Mouse (Mus musculus) heart, postnatal 10 days (tissue): ENCODE results near the gene Kctd12. TPM values are rescaled to one million over a fixed set of nuclear protein-coding genes. Genes with fewer than 3 reads are reported as not detected.

ENCODE experiments used
- DNase-seq, 2 experiments: peaks; one replicate each; pipeline ENCODE4 v3.0.0; 2021
- intact Hi-C: fragments of 180-260 bp; cut with DNase I; formaldehyde crosslinking; loops from one replicate; pipeline ENCODE4 v1.15.1; 2025
- microRNA-seq, 2 experiments: library from miRNA; unstranded; fragments of <30 nt; microRNA quantifications; one replicate each; pipeline ENCODE4 v1.2.0; 2022
- total RNA-seq, 2 experiments: library from RNA; stranded (reverse); gene quantifications; 2 replicates each; pipeline ENCODE4 v1.2.3; 2021

The Kctd12 gene
- total RNA-seq, 2 experiments from 2014 or later = 41.3 to 42.5 TPM

GRCm38 (mm10) chr14:102968824-102969223 is 13.6 kb downstream of the Kctd12 start:
- DNase-seq = no peak
- intact Hi-C loops = no loop called here

GRCm38 (mm10) chr14:102966241-102966640 is 16.2 kb downstream of the Kctd12 start:
- intact Hi-C loops = no loop called here
- no peak for DNase-seq

- intact Hi-C loops = no loop called here
These were observed 16.6 kb downstream of the Kctd12 start for GRCm38 (mm10) chr14:102965841-102966240.

GRCm38 (mm10) chr14:102962019-102962418 is 20.4 kb downstream of the Kctd12 start:
- intact Hi-C loops = no loop called here
- no peak for DNase-seq

More at GRCm38 (mm10) chr14:102965841-102966240, 16.6 kb downstream of the Kctd12 start:
- DNase-seq = no peak

- intact Hi-C loops = no loop called here
- DNase-seq = no peak
These were observed 28.9 kb downstream of the Kctd12 start for GRCm38 (mm10) chr14:102953511-102953910.

GRCm38 (mm10) chr14:102951974-102952373 is 30.5 kb downstream of the Kctd12 start:
- intact Hi-C loops = no loop called here
- DNase-seq = no peak

- intact Hi-C loops = no loop called here
These were observed 34.6 kb downstream of the Kctd12 start for GRCm38 (mm10) chr14:102947796-102948195.

GRCm38 (mm10) chr14:102942222-102942843 is 40.1 kb downstream of the Kctd12 start:
- DNase-seq = no peak
- intact Hi-C loops = no loop called here

More at GRCm38 (mm10) chr14:102947796-102948195, 34.6 kb downstream of the Kctd12 start:
- no peak for DNase-seq

DNA sequence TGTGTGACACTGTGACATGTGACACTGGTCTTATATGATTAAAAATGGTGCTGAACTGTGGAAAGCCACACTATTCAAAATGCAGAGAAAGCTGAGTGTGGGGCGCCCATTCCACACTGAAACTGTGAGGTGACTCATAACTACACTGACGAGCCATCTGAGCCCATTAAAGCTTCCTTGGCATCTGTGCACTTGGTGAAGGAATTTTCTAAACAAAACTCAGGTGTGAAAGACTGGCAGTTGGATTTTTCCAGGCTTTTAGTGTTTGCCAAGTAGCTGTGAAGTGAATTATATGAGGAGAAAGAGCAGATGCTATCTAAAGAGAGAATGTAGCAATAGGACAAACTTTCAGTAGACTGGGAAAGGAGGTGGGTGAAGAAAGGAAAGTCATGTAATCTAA is 47.6 kb downstream of the Kctd12 start:
- intact Hi-C loops = no loop called here
- no peak for DNase-seq

GRCm38 (mm10) chr14:102930933-102931332 is 51.5 kb downstream of the Kctd12 start:
- no peak for DNase-seq
- intact Hi-C loops = no loop called here

- intact Hi-C loops = loop anchor here (10.0 kb wide), 1 partner anchor 45 kb away; no protein-coding TSS in a partner anchor
- DNase-seq = no peak
These were observed 52.9 kb downstream of the Kctd12 start for GRCm38 (mm10) chr14:102929545-102929944.

DNA sequence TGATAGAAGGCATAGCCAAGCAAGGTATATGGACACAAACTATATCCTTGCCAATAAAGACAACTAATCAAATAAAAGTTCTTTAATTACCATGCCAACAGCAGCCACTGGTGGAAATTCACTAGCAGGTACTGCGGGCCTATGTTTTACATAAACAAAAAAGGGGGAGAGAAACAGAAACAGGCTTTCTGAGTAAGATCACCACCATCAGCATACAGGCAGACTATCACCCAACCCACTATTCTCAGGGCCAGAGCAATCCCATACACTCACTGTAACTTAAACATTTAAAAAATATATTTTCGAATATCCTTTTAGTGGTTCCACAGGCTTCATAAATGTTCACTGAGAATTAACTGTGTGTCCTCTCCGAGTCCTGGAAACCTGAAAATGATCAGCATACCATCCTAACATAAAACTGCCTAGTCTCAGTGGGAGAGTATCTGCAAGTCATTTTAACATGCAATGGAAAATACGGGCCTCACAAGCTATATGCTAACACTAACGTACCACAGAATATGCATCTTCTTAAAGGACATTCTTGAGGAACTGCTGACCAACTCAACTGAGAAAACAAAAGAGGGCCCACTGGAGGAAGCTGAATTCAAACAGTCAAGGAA is 54.5 kb downstream of the Kctd12 start:
- intact Hi-C loops = loop anchor here (10.0 kb wide), 1 partner anchor 47 kb away; no protein-coding TSS in a partner anchor
- no peak for DNase-seq

Small RNA genes within 50 kb of the gene (microRNA-seq; reads per million reads assigned to microRNA genes)
- 2.4 to 4.9 reads per million in 2 experiments for gene Mir5130

Other genes starting within 250 kb of the Kctd12 start
- gene Acod1, start 64.3 kb upstream of the Kctd12 start, total RNA-seq = not detected
- 10 to 100 TPM; 16.7 to 19.1 TPM for gene Cln5, start 87.6 kb upstream of the Kctd12 start, total RNA-seq
- gene Fbxl3, start 116.9 kb upstream of the Kctd12 start, total RNA-seq = 10 to 100 TPM; 59.8 to 65.2 TPM